Mouse (Mus musculus) liver, postnatal 0 days (tissue): ENCODE measurements around the gene Hesx1. TPM values are rescaled to one million over a fixed set of nuclear protein-coding genes. Genes with fewer than 3 reads are reported as not detected.

Source experiments
- ATAC-seq: fragments of 200-750 bp; cut with Nextera tagmentation; 2 replicates; pipeline ENCODE4 v1.8.0; 2017; ENCODE audit warnings: mild to moderate bottlenecking, moderate library complexity
- DNase-seq: peaks from one replicate; pipeline ENCODE4 v3.0.0-alpha.2; 2016
- H3K27ac ChIP-seq: fragments of 300-500 bp; sonication (generic); 2 replicates; pipeline ENCODE4 v1.5.1; 2014; ENCODE audit warnings: antibody characterized with exemption, moderate library complexity, mild to moderate bottlenecking, low read depth
- H3K27me3 ChIP-seq: fragments of 300-500 bp; sonication (generic); 2 replicates; pipeline ENCODE4 v1.6.1; 2014; ENCODE audit warnings: low read length, control low read depth, mixed read lengths; ENCODE audit not compliant: insufficient read depth
- H3K36me3 ChIP-seq: fragments of 300-500 bp; sonication (generic); replicated peaks from 2 replicates; pipeline ENCODE4 v1.6.1; 2014; ENCODE audit warnings: mild to moderate bottlenecking, control low read depth, low read length, moderate library complexity, mixed read lengths; ENCODE audit not compliant: insufficient read depth
- H3K4me1 ChIP-seq: fragments of 300-500 bp; sonication (generic); 2 replicates; pipeline ENCODE4 v1.6.1; 2014; ENCODE audit warnings: antibody characterized with exemption, mild to moderate bottlenecking, control low read depth; ENCODE audit not compliant: insufficient read depth
- H3K4me2 ChIP-seq: fragments of 300-500 bp; sonication (generic); 2 replicates; pipeline ENCODE4 v1.6.1; 2014; ENCODE audit warnings: low read depth, mild to moderate bottlenecking, low read length, moderate library complexity, mixed read lengths
- H3K4me3 ChIP-seq: fragments of 300-500 bp; sonication (generic); 2 replicates; pipeline ENCODE4 v1.5.1; 2014; ENCODE audit warnings: low read depth, low read length
- H3K9ac ChIP-seq: fragments of 300-500 bp; sonication (generic); replicated peaks from 2 replicates; pipeline ENCODE4 v1.6.1; 2014; ENCODE audit warnings: mild to moderate bottlenecking, moderate library complexity
- H3K9me3 ChIP-seq: fragments of 300-500 bp; sonication (generic); 2 replicates; pipeline ENCODE4 v1.6.1; 2016; ENCODE audit warnings: mild to moderate bottlenecking, control low read depth, low read length, mixed read lengths
- CTCF ChIP-seq: sonication (generic); IDR thresholded peaks from 2 replicates; pipeline ENCODE4 v1.5.1; 2016; ENCODE audit warnings: antibody characterized with exemption, low read depth
- EP300 ChIP-seq: IDR thresholded peaks from 2 replicates; pipeline ENCODE4 v1.6.1; 2016; ENCODE audit warnings: antibody characterized with exemption, low read depth, mild to moderate bottlenecking
- WGBS: fragments of 180-500 bp; shearing (Covaris S2); extraction: QIAGEN DNeasy Blood & Tissue Kit; methylation state at CpG from one replicate; pipeline ENCODE4 v1.1.7; 2014; ENCODE audit not compliant: insufficient replicate concordance; 5-methylcytosine and 5-hydroxymethylcytosine counted together
- polyA plus RNA-seq: library from polyadenylated mRNA; unstranded; fragments of >200 nt; fragmentation: Nextera tagmentation; extraction: Ambion mirVana; gene quantifications from 2 replicates; pipeline ENCODE4 v1.2.1, GENCODE M21; 2015

Gene Hesx1
- polyA plus RNA-seq, 1 experiment from 2014 or later = 2.3 TPM

GRCm38 (mm10) chr14:26981021-26981420, 13.2 kb upstream of the Hesx1 start:
- Histone ChIP-seq H3K4me3 (no peak overlapping the region), H3K4me2 (no peak overlapping the region), H3K9me3 (no peaks in the 10 kb centered on the region), H3K9ac (no peak overlapping the region), H3K36me3 (no peaks in the 10 kb centered on the region), H3K4me1 (no peaks in the 10 kb centered on the region), H3K27me3 (no peaks in the 10 kb centered on the region), H3K27ac (no peak overlapping the region)
- WGBS = 93% methylated on average over 8 of the region's 8 CpGs
- no peak for DNase-seq
- TF ChIP-seq CTCF (no peak), EP300 (no peak)
- ATAC-seq = no peak

- no peak overlapping the region for H3K27ac ChIP-seq
- TF ChIP-seq CTCF (peak; percentile 56), EP300 (no peak)
- H3K9me3 ChIP-seq = no peaks in the 10 kb centered on the region
- ATAC-seq = 0 out of 2 replicates have a peak, but pooled peaks have one; percentile 27
- no peaks in the 10 kb centered on the region for H3K4me1 ChIP-seq
- H3K4me2 ChIP-seq = no peak overlapping the region
- H3K4me3 ChIP-seq = no peak overlapping the region
- H3K9ac ChIP-seq = no peak overlapping the region
- WGBS = 66% methylated on average over 5 of the region's 5 CpGs
- no peak for DNase-seq
- no peaks in the 10 kb centered on the region for H3K27me3 ChIP-seq
- no peaks in the 10 kb centered on the region for H3K36me3 ChIP-seq
Observed at GRCm38 (mm10) chr14:26981494-26982149, 12.6 kb upstream of the Hesx1 start.

GRCm38 (mm10) chr14:26982150-26982530, 12.1 kb upstream of the Hesx1 start:
- no peak overlapping the region for H3K9ac ChIP-seq
- DNase-seq = no peak
- H3K27ac ChIP-seq = no peak overlapping the region
- H3K27me3 ChIP-seq = no peaks in the 10 kb centered on the region
- H3K36me3 ChIP-seq = no peaks in the 10 kb centered on the region
- H3K4me1 ChIP-seq = no peaks in the 10 kb centered on the region
- TF ChIP-seq EP300 = no peak
- no peak for TF ChIP-seq CTCF
- H3K4me3 ChIP-seq = no peak overlapping the region
- no peak overlapping the region for H3K4me2 ChIP-seq
- no peaks in the 10 kb centered on the region for H3K9me3 ChIP-seq
- WGBS = 65% methylated on average over 5 of the region's 5 CpGs
- no peak for ATAC-seq

GRCm38 (mm10) chr14:26988694-26989093, 5.5 kb upstream of the Hesx1 start:
- Histone ChIP-seq H3K9me3 (no peaks in the 10 kb centered on the region), H3K4me3 (no peak overlapping the region), H3K27ac (no peak overlapping the region), H3K36me3 (no peaks in the 10 kb centered on the region), H3K4me1 (0 out of 2 replicates have a peak, but pooled peaks cover 4% of the 10 kb centered on the region), H3K27me3 (no peaks in the 10 kb centered on the region), H3K9ac (no peak overlapping the region), H3K4me2 (no peak overlapping the region)
- no peak for ATAC-seq
- no peak for TF ChIP-seq EP300
- peak; percentile 71 for TF ChIP-seq CTCF
- no peak for DNase-seq
- WGBS = 64% methylated on average over 2 of the region's 2 CpGs

- H3K4me1 ChIP-seq = 0 out of 2 replicates have a peak, but pooled peaks cover 4% of the 10 kb centered on the region
- no peak overlapping the region for H3K9ac ChIP-seq
- ATAC-seq = no peak
- no peaks in the 10 kb centered on the region for H3K36me3 ChIP-seq
- 80% methylated on average over 18 of the region's 18 CpGs for WGBS
- no peak overlapping the region for H3K4me2 ChIP-seq
- H3K4me3 ChIP-seq = no peak overlapping the region
- DNase-seq = no peak
- H3K27ac ChIP-seq = no peak overlapping the region
- no peak for TF ChIP-seq EP300
- no peak for TF ChIP-seq CTCF
- no peaks in the 10 kb centered on the region for H3K27me3 ChIP-seq
- H3K9me3 ChIP-seq = no peaks in the 10 kb centered on the region
Observed at GRCm38 (mm10) chr14:26991622-26992021, 2.6 kb upstream of the Hesx1 start.

GRCm38 (mm10) chr14:26993427-26993826, 789 bp upstream of the Hesx1 start:
- H3K36me3 ChIP-seq = no peaks in the 10 kb centered on the region
- TF ChIP-seq EP300 = no peak
- no peak for TF ChIP-seq CTCF
- no peak overlapping the region for H3K9ac ChIP-seq
- no peaks in the 10 kb centered on the region for H3K9me3 ChIP-seq
- DNase-seq = no peak
- H3K4me1 ChIP-seq = 0 out of 2 replicates have a peak, but pooled peaks cover 4% of the 10 kb centered on the region
- WGBS = 52% methylated on average over 3 of the region's 3 CpGs
- H3K27ac ChIP-seq = no peak overlapping the region; the same call in 1 of the 2 replicates
- no peaks in the 10 kb centered on the region for H3K27me3 ChIP-seq
- ATAC-seq = no peak
- no peak overlapping the region for H3K4me2 ChIP-seq
- no peak overlapping the region for H3K4me3 ChIP-seq

- Histone ChIP-seq H3K9ac (no peak overlapping the region), H3K9me3 (no peaks in the 10 kb centered on the region), H3K27me3 (no peaks in the 10 kb centered on the region), H3K36me3 (no peaks in the 10 kb centered on the region), H3K4me3 (no peak overlapping the region), H3K4me1 (0 out of 2 replicates have a peak, but pooled peaks cover 4% of the 10 kb centered on the region), H3K4me2 (no peak overlapping the region), H3K27ac (no peak overlapping the region)
- DNase-seq (no peak), ATAC-seq (no peak)
- TF ChIP-seq EP300 (no peak), CTCF (no peak)
Observed at GRCm38 (mm10) chr14:26996257-26996656, 2.0 kb downstream of the Hesx1 start.
